Mouse (Mus musculus) cerebellum, postnatal 25 days (tissue): Measurements from ENCODE around the gene Nkd1.
A peak's percentile ranks its signal among the peaks of the same experiment; 100 is the strongest.

Experiments used
- DNase-seq, 2 experiments: peaks; one replicate each; pipeline ENCODE4 v3.0.0; 2021; ENCODE audit warnings: mixed read lengths in 2 of 2

Gene Nkd1

GRCm38 (mm10) chr8:88577666-88578065 lies 56.5 kb downstream of the Nkd1 start:
- no peak for DNase-seq

DNA sequence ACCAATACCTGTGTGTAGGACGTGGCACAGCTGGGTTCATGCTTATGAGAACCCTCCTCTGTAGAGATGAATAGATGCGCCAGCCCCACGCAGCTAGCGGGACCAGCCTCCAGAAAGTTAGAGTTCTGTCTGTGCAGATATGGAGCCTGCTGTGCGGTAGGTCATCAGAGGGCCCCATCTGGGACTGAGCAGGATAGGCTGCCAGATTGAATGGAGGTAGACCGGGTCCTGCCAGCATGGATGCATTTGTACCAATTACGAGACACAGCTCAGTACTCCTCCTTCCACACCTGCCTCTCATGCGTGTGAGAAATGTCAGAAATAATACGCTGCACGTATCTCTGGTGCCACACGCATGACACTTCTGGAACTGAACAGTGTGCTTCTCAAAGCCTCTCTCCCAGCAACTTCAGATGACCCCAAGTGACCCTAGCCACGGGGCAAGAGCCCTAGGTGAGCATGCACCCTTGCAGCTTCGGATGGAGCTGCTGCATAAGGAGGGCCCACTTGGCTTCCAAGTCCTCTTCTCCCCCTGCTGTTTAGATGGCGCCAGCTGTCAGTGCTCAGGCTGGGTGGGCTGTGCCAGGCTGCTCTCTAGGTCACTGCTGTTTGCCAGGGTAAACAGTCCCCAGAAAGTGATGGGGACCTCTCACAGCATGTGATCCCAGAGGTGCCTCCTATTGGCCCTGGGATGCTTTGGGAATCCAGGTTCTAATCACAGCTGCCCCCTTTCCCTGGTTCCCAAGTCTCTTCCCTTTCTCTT lies 57.4 kb downstream of the Nkd1 start:
- no peak for DNase-seq

GRCm38 (mm10) chr8:88579246-88579645 lies 58.1 kb downstream of the Nkd1 start:
- DNase-seq = no peak

DNA sequence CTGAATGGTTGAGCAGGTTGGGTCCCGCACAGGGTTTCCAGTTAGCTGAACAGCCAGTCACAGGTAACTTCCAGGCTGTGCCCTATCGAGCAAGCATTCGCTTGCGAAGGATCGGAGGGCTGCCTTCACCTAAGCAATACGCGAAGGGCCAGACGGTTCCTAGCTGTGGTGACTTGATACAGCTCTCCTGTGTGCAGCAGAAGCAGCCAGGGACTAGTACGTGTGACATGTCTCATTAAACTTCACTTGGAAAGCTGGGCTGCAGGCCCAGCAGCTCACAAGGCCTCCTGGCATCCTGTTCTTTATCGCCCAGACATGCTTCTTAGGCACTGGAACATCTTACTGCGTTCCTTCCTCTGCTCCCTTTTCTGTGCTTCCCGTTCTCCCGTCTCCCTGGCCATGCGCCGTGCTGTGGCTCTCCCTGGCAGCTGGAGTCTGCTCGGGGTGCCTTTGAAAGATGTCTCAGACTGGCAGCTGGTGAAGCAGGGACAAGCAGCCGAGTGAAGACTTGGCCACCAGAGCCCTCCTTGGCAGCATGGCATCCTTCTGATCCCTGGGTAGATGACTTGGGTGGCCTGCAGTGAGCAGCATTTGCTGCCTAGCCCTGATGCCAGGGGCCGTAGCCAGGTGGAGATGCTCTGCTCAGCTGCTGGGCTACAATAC lies 58.6 kb downstream of the Nkd1 start:
- DNase-seq = peak; percentile 42 to 43

- DNase-seq = no peak
Measured at GRCm38 (mm10) chr8:88580785-88581184, 59.6 kb downstream of the Nkd1 start.

GRCm38 (mm10) chr8:88583863-88584262 lies 62.7 kb downstream of the Nkd1 start:
- no peak for DNase-seq

- no peak for DNase-seq
Measured at GRCm38 (mm10) chr8:88588205-88588889, 67.2 kb downstream of the Nkd1 start.

GRCm38 (mm10) chr8:88590226-88590625 lies 69.1 kb downstream of the Nkd1 start:
- no peak for DNase-seq

DNA sequence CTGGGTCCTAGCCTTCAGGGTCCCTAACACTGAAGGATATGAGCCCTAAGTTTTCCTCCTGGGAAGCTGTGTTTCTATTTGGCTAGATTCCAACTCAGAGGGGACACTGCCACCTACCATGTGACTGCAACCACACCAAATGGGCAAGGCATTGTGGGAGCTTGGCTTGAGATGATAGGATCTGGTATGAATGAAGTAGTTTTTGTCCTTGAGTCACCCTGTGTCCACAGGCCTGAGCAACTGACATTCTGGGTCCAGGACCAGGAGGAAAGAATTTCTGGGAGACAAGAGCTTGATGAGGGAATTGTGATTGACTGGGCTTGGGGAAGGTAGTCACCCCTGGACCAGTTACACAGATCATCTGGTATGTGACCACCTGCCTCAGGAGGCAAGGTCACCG lies 72.8 kb downstream of the Nkd1 start:
- DNase-seq = no peak

DNA sequence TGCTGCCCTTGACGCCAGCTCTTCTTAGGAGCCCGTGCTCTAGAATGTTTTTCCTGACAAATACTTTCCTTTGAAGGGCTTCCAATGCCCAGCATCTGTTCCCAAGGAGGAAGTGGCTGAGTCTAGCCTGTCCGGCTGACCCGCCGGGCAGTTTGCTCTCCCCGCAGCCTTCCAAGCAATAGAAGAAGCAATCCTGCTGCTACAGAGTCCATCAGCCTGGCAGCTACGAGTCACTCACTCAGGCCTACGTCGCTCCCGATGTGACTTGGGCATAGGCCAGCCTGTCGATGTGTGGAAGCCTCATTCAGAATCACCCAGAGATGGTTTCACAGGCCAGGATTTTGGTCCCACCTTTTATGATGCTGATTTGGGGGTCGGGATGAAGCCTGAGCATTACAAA lies 74.9 kb downstream of the Nkd1 start:
- DNase-seq = no peak

GRCm38 (mm10) chr8:88598578-88598977 lies 77.4 kb downstream of the Nkd1 start:
- no peak for DNase-seq

- peak; percentile 33 to 41 for DNase-seq
Measured at GRCm38 (mm10) chr8:88599491-88599890, 78.3 kb downstream of the Nkd1 start.

GRCm38 (mm10) chr8:88603446-88603989 lies 82.4 kb downstream of the Nkd1 start:
- no peak for DNase-seq

DNA sequence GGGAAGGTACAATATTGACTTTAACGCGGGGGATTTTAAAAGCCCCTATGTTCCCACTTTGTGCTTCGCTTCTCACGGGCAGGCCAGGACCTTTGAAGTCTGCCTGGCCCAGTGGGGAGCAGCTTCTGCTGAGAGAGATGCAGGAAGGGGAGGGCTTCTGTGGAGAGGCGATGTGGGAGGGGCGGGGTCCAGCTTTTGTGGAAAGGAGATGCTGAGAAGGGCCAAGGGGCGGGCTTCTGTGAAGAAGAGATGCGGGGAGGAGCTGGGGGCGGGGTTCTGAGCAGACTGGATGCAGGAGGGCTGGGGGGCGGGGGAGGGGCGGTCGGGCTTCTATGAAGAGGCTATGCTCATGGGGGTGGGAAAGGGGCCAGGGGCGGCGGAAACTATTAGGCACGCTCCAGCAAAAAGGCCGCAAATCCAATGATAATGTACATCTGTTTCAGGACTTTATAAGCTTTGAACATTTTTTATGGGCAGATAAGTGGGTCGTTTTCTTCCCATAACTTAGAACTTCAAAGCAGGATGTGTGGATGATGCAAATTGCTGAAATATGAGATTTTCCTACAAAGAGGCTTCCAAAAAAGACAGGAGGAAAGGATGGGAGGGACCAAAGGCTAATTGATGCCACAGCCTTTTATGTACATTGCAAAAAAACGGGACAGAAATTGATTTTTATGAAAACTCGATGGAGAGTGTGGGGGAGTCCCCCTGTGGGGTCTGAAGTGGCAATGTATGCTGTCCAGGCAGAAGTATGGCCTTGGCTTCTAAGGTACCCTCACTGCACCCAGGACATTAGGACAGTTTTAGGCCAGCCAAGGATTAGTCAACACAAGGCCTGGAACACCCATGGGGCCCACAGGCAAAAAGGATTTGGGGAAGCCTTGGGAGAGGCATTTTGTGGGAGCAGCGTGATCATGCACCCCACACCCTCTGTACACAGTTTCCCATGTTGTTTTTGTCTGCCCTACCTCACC lies 83.2 kb downstream of the Nkd1 start:
- DNase-seq = peak in 1 of 2 experiments; percentile 60

- DNase-seq = no peak
Measured at GRCm38 (mm10) chr8:88605361-88606040, 84.3 kb downstream of the Nkd1 start.

DNA sequence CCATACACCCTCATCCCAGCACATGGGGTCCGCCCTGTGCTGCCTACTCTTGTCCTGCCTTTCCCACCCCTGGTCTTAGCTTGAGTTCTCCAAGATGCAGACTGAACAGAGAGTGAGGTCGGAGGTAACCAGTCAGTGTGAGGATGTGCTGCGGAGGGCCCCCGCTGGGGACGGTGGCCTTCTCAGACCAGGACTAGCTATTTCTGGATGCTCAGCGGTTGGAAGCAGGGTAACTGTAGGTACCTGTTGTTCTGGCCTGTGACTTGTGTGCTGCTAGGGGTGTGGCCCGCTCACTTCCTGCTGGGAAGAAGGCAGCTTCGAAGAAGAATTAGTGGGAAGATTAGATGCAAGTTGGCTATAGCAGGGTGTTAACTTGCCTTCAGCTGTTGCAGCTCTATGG lies 87.9 kb downstream of the Nkd1 start:
- no peak for DNase-seq

- DNase-seq = no peak
Measured at GRCm38 (mm10) chr8:88610271-88610670, 89.1 kb downstream of the Nkd1 start.

GRCm38 (mm10) chr8:88614981-88615380 lies 93.8 kb downstream of the Nkd1 start:
- DNase-seq = no peak

GRCm38 (mm10) chr8:88618612-88619011 lies 97.5 kb downstream of the Nkd1 start:
- no peak for DNase-seq

- peak in 1 of 2 experiments; percentile 44 for DNase-seq
Measured at GRCm38 (mm10) chr8:88619513-88619912, 98.4 kb downstream of the Nkd1 start.

- no peak for DNase-seq
Measured at GRCm38 (mm10) chr8:88620931-88621330, 99.8 kb downstream of the Nkd1 start.

DNA sequence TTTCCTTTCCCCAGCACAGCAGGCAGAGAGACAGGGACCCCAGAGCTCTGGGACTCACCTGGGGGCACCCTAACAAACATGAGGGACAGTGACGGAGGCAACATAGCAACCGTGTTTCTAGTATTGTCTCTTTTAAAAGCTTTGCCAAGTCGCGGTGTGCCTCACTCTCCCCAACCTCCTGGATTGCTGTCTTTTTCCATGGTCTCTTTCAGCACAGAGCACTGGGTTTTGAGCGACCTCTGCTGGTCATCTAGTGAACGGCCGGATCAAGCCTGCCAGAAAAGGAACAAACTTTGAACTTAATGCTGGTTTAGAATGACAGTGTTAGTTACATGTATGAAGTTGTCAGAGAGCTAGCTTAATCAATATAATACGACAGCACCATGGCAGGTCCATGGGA lies 100.3 kb downstream of the Nkd1 start:
- peak; percentile 85 to 87 for DNase-seq
